Mouse (Mus musculus) naive thymus-derived CD4-positive, alpha-beta T cell, adult 2 months (primary cell): ENCODE measurements around the gene Col28a1.
A peak's percentile ranks its signal among the peaks of the same experiment; 100 is the strongest.
"Not testable (repeated sequence)": the region's sequence is repeated elsewhere in the genome, so short reads cannot be mapped to it uniquely, and the experiment has no call there.

Source experiments
- DNase-seq: peaks from one replicate; pipeline ENCODE4 v3.0.0-alpha.2; 2011; ENCODE audit warnings: low read depth

Col28a1 gene

DNA sequence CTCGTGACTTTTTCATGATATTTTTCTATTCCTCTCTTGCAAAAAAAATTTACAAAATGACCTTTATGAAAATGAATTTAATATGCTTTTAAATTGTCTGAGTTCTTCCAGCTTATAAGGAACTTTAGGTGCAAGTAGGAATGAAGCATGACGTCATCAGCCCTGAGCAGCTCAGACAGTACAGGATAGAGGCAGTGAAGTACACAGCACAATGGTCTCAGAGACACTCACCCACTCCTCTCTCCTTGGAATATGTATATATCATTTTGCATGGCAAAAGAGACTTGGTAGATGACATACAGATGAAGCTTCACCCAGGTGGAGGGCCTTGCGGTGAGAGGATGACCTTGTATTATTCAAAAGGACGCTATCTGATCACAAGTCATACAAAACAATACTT, 197.7 kb downstream of the Col28a1 start:
- no peak for DNase-seq

DNA sequence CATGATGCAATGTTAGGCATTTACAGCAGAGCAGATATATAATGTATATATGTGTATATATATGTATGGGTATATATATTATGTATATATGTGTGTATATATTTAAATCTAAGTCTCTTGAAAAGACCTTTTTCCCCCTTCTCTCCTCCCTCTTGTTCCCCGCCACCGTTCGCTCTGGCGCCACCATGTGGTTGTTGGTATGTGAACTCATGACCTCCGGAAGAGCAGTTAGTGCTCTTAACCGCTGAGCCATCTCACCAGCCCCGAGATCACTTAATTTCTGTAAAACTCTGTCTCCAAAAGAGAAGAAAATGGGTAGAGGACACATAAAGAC, 208.8 kb downstream of the Col28a1 start:
- DNase-seq, result peak; percentile 66

DNA sequence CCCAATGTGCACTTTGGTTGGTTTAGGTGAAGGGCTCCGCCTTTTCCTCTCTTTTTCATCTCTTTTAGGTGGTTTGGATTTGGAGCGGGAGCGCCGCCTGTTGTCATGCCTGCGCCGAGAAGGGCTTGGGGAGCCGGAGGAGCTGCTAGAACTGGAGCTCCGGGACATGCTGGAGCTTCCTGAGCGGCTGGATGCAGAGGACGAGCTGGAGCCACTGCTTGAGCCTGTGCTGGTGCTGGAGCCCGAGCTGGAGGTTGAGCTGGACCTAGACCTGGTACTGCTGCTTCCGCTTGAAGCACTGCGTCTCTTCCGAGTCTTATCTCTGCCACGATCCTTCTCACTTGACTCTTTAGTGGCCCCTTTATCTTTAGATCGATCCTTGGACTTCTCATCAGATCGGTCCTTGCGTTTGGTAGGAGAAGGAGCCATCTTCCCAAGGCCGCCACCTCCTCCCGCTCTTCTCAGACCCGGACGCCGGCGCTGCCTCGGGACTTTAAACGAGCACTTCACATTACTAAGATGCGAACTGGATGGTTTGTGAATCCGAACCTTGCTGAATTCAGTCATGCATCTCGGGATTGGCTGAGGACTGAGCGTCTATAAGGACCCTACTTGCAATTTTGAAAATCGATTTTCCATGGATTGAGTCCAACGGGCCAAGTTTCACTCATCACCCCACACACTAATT, 209.3 kb downstream of the Col28a1 start:
- not testable (repeated sequence) for DNase-seq

DNA sequence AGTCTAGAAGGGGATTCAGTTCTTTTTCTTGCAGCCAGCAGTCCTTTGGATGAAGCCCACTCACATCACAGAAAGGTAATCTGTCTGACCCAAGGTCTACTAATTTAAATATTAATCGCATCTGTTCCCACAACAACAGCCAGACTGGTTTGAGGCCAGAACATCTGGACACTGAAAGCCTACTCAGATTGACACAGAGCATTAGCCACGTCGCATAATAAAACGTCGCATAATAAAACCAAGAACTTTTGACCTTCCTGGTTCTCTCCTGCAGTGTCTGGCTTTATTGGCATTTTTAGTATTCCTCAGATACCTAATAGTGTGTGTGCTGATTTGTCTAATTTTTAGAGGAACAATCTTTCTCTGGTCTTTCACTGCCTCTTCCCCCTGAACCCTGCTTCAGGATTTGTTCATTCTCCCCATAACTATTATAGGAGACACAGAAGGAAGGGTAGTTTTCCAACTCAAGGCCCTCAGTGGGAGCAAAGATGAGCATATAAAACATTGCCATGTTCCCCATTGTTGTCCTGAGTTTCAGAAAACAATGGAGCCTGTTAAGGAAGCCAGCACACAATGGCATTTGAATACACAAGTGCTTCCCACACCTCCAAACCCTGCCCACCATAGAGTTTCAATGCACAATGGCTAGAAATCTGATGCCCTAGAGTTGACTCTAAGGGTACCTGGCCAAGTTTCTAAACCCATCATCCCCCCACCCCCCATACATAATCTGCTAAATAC, 221.2 kb downstream of the Col28a1 start:
- no peak for DNase-seq

DNA sequence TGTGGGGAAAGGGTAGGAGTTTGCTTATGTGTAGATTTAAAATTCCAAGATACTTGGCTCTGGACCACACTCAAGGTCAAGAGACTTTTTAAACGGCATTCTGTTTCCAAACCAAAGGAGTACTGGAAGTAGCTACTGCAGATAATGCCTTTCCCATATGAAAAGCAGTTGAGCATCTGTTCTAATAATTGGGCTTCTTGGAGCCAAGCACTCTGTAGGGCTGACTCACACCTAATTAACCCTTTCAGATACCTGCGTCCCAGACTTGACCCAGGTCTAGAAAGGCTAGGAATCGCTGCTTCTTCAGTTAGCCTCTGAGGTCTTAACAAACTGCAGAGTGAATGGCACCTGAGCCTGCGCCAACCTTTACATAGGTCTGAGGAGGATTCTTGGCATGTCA, 223.0 kb downstream of the Col28a1 start:
- DNase-seq, result no peak

DNA sequence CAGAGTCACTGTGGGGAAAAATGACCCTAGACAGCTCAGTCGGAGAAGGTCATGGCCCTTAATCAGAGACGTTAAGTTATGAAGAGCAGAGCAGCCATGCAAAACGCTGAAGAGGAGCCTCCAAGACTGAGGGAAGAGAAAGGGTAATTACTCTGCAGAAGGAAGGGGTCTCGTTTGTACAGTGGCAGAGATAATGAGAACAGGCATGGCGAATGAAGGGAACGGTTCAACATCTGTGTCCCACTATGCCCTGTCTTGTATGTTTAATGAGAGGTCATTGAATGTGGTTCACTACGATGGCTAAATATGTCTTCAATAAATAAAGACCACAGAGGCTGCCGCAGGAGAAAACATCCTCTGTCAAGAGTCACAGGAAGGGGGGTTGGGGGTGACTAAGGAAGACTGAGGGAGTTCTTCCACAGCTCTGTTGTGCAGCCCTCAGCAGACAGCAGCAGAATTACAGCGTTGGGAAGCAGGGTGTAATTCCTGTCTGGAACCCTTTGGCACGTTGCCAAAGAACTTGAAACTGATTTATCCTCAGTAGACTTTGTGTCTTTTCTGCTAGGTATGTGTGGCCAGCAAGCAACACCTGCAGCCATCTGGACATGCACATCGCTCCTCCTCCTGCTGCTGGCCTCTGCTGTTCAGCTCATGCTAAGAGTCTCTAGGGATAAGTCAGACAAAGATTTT, 226.4 kb downstream of the Col28a1 start:
- DNase-seq, result no peak

DNA sequence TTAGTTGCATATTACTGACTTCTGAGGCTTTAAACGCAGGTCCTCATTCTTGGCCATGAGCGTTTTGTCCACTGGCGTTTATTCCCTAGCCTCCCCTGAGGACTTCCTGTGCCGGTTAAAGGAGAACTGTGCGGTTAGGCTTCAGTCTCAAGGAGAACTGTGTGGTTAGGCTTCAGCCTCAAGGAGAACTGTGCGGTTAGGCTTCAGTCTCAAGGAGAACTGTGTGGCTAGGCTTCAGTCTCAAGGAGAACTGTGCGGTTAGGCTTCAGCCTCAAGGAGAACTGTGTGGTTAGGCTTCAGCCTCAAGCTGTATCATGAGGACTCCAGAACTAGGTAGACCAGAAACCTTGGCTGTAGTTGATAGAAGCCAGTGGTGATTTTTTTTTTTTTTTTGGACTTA, 229.7 kb downstream of the Col28a1 start:
- DNase-seq, result no peak

DNA sequence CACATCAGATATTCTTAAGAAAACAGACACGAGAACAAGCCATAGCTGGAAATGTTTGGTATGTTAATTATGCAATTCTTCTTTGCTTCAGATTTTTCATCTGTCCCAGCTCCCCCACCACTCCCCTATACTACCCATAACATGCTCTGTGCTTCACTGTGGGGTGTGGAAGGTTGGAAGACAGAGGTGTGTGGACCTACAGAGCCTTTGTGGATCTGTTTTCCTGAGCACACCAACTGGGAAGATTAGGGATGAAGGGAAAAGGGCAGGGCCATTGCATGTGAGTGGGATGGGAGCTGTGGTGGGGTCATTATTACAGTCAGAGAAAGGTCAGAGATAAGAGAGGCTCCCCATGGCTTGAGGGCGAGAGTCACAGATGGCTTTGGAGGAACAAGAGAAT, 240.2 kb downstream of the Col28a1 start:
- DNase-seq, result no peak

DNA sequence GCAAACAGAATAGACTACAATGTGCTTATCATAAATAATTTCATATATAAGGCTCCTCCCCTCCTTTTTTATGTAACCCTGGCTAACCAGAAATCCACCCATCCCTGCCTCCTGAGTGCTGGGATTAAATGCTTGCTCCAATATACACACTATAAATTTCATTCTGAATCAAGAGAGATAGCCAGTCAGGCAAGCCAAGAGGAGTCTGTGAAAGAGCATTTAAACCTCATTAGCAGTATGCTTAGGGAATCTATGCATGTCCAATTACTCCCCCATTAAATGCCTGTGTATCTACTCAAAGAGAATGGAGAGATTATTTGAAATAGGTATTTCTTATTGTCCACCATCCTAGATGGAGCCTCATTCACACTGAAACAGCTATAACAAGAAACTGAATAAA, 240.6 kb downstream of the Col28a1 start:
- no peak for DNase-seq
